ENCODE assay signal across 8 mouse cellular contexts in genomic region chr8:72240403-72240763, GRCm38 (mm10). TPM values are rescaled to one million over a fixed set of nuclear protein-coding genes. Genes with fewer than 3 reads are reported as not detected.
A peak's percentile ranks its signal among the peaks of the same experiment; 100 is the strongest.
DNase-seq lines count a peak whose midpoint lies in the region; ATAC-seq and TF ChIP-seq lines count a peak whose summit lies in the region.

No protein-coding gene starts in this region.

- H3K4me1 ChIP-seq in heart, embryonic 10.5 days: peaks cover 17% of the 10 kb centered on the region
- peaks cover 4 to 41% of the 10 kb centered on the region in 2 experiments for H3K4me1 ChIP-seq in CH12.LX (ENCODE audit: control insufficient read depth in 1 of 2, insufficient read depth in 2 of 2)
- H3K4me1 ChIP-seq in forebrain, embryonic 14.5 days (ENCODE audit: control insufficient read depth, insufficient read depth, low read length): no peaks in the 10 kb centered on the region
- peaks cover 34% of the 10 kb centered on the region for H3K4me1 ChIP-seq in liver, postnatal 0 days (ENCODE audit: insufficient read depth)

- in situ Hi-C loops in CH12.LX (cut with MboI; ENCODE audit: low pct_ligation_motif_present, low pct_unique_long_range_greater_than_20kb, low sequenced_read_pairs): no loop called here

- H3K4me3 ChIP-seq in heart, embryonic 10.5 days: peak overlapping the region; percentile 83
- peak overlapping the region; percentile 81 to 92 (median 81) for H3K4me3 ChIP-seq in CH12.LX (replicated peaks in 1 of 3; ENCODE audit: low read depth in 2 of 3, low read length in 2 of 3, poor library complexity in 1 of 3)
- peak overlapping the region; percentile 64 for H3K4me3 ChIP-seq in forebrain, embryonic 14.5 days (ENCODE audit: low read depth, low read length)
- peak overlapping the region; percentile 75 for H3K4me3 ChIP-seq in liver, postnatal 0 days (ENCODE audit: low read depth, low read length)

- H3K27ac ChIP-seq in heart, embryonic 10.5 days: peak overlapping the region; percentile 95
- peak overlapping the region; percentile 84 for H3K27ac ChIP-seq in CH12.LX (ENCODE audit: insufficient read depth, low read depth)
- peak overlapping the region; percentile 93 for H3K27ac ChIP-seq in forebrain, embryonic 14.5 days (ENCODE audit: low read depth, low read length)
- H3K27ac ChIP-seq in liver, postnatal 0 days (ENCODE audit: low read depth): peak overlapping the region; percentile 80

- no peaks in the 10 kb centered on the region for H3K9me3 ChIP-seq in heart, embryonic 10.5 days
- no peaks in the 10 kb centered on the region for H3K9me3 ChIP-seq in CH12.LX (replicated peaks; ENCODE audit: low read length)
- H3K9me3 ChIP-seq in forebrain, embryonic 14.5 days (replicated peaks; ENCODE audit: control insufficient read depth, low read length): no peaks in the 10 kb centered on the region
- no peaks in the 10 kb centered on the region for H3K9me3 ChIP-seq in liver, postnatal 0 days (ENCODE audit: low read length)

- no peak for TF ChIP-seq POLR2A in CH12.LX (IDR thresholded peaks at IDR 0.05; ENCODE audit: low read depth, low read length)

- 2% methylated on average over 24 of the region's 24 CpGs for WGBS in heart, embryonic 10.5 days
- under 1% methylated on average over 24 of the region's 24 CpGs for WGBS in forebrain, embryonic 14.5 days
- 1% methylated on average over 24 of the region's 24 CpGs for WGBS in liver, postnatal 0 days (ENCODE audit: insufficient replicate concordance)

- peak overlapping the region; percentile 39 for H3K9ac ChIP-seq in CH12.LX (ENCODE audit: insufficient read depth, low read depth)
- peak overlapping the region; percentile 72 for H3K9ac ChIP-seq in forebrain, embryonic 14.5 days (ENCODE audit: low read length)
- peak overlapping the region; percentile 74 for H3K9ac ChIP-seq in liver, postnatal 0 days (replicated peaks)

- H3K79me2 ChIP-seq in CH12.LX (replicated peaks; ENCODE audit: control insufficient read depth, extremely low read depth, insufficient read depth, poor library complexity, severe bottlenecking): peaks cover 9% of the 10 kb centered on the region; the same call in 1 of the 2 replicates

- no peak for TF ChIP-seq RAD21 in CH12.LX (IDR thresholded peaks at IDR 0.05; ENCODE audit: low read depth, low read length)

- peak overlapping the region; percentile 45 for H3K4me2 ChIP-seq in CH12.LX (ENCODE audit: insufficient read depth, low read depth, poor library complexity, severe bottlenecking)
- peak overlapping the region; percentile 73 for H3K4me2 ChIP-seq in forebrain, embryonic 14.5 days (ENCODE audit: low read length)
- H3K4me2 ChIP-seq in liver, postnatal 0 days (ENCODE audit: low read depth, low read length): peak overlapping the region; percentile 88

- no peak for TF ChIP-seq EP300 in CH12.LX (IDR thresholded peaks at IDR 0.05; ENCODE audit: low read length)
- TF ChIP-seq EP300 in liver, postnatal 0 days (IDR thresholded peaks at IDR 0.05; ENCODE audit: low read depth): no peak

- no peak for DNase-seq in heart, embryonic 10.5 days (ENCODE audit: low spot score)
- no peak for DNase-seq in heart, adult 11 months
- no peak for DNase-seq in CH12.LX (ENCODE audit: extremely low read depth)
- no peak for DNase-seq in forebrain, embryonic 14.5 days (ENCODE audit: low spot score)
- no peak for DNase-seq in liver, postnatal 0 days
- DNase-seq in retina, postnatal 1 day: no peak
- DNase-seq in right cerebral cortex, postnatal 14 days: no peak

- TF ChIP-seq CTCF in CH12.LX (conservative IDR thresholded peaks at IDR 0.05 in 1 of 2, IDR thresholded peaks at IDR 0.05 in 1 of 2; ENCODE audit: low read depth in 2 of 2, low read length in 2 of 2): no peak
- TF ChIP-seq CTCF in liver, postnatal 0 days (IDR thresholded peaks at IDR 0.05; ENCODE audit: low read depth): no peak

- ATAC-seq in forebrain, embryonic 14.5 days: no peak
- peak; percentile 3; the same call in 1 of the 2 replicates for ATAC-seq in liver, postnatal 0 days
- ATAC-seq in frontal cortex, adult (ENCODE audit: low TSS enrichment): no peak; the same call in 1 of the 2 replicates

- dilution Hi-C loops in CH12.LX (cut with MboI; ENCODE audit: extremely low pct_ligation_motif_present, extremely low pct_unique_long_range_greater_than_20kb, low sequenced_read_pairs): no loop called here

- H3K27me3 ChIP-seq in heart, embryonic 10.5 days (ENCODE audit: insufficient read depth, poor library complexity, severe bottlenecking): no peaks in the 10 kb centered on the region
- no peaks in the 10 kb centered on the region for H3K27me3 ChIP-seq in CH12.LX (replicated peaks)
- no peaks in the 10 kb centered on the region for H3K27me3 ChIP-seq in forebrain, embryonic 14.5 days (replicated peaks; ENCODE audit: control insufficient read depth, insufficient read depth, low read length)
- no peaks in the 10 kb centered on the region for H3K27me3 ChIP-seq in liver, postnatal 0 days (ENCODE audit: insufficient read depth, low read length)

- peaks cover 18% of the 10 kb centered on the region for H3K36me3 ChIP-seq in heart, embryonic 10.5 days
- H3K36me3 ChIP-seq in CH12.LX (replicated peaks in 1 of 2; ENCODE audit: control insufficient read depth in 1 of 2, insufficient read depth in 1 of 2, low read length in 1 of 2): peaks cover 5 to 32% of the 10 kb centered on the region in 2 experiments
- H3K36me3 ChIP-seq in forebrain, embryonic 14.5 days (ENCODE audit: control insufficient read depth, insufficient read depth, low read length): peaks cover 14% of the 10 kb centered on the region; the same call in 1 of the 2 replicates
- peaks cover 10% of the 10 kb centered on the region for H3K36me3 ChIP-seq in liver, postnatal 0 days (replicated peaks; ENCODE audit: insufficient read depth, low read length)

TF ChIP-seq in CH12.LX, 34 proteins besides CTCF, POLR2A, EP300 and RAD21:
- TF ChIP-seq POLR2AphosphoS2 (IDR thresholded peaks at IDR 0.05; ENCODE audit: low read depth, low read length) (no peak), ELF1 (IDR thresholded peaks at IDR 0.05; ENCODE audit: low read depth, low read length) (no peak), USF1 (IDR thresholded peaks at IDR 0.05; ENCODE audit: low read depth, low read length) (no peak), ZMIZ1 (IDR thresholded peaks at IDR 0.05; ENCODE audit: low read depth, low read length) (no peak), RCOR1 (conservative IDR thresholded peaks at IDR 0.05; ENCODE audit: low read depth, low read length) (no peak), TCF12 (IDR thresholded peaks at IDR 0.05; ENCODE audit: low read depth, low read length) (no peak), JUND (conservative IDR thresholded peaks at IDR 0.05; ENCODE audit: low read depth, low read length) (no peak), PAX5 (IDR thresholded peaks at IDR 0.05; ENCODE audit: low read length) (no peak)

RNA-seq across cellular contexts. Expression of gene Ap1m1, which starts 0.6 kb away (rescaled TPM):
- polyA plus RNA-seq in heart, embryonic 10.5 days (2016; fragmentation: Nextera tagmentation; extraction: Ambion mirVana): 129 and 131 TPM in 2 replicates
- total RNA-seq in CH12.LX (2012; rRNA removed) (30.3 and 31.4 TPM in 2 replicates), CH12.LX (2014; rRNA removed) (15.6 and 20.1 TPM in 2 replicates)
- 80.0 and 86.1 TPM in 2 replicates for polyA plus RNA-seq in CH12.LX (2012; ENCODE audit: insufficient read length, low read depth)
- polyA plus RNA-seq in forebrain, embryonic 14.5 days (2014; fragmentation: Nextera tagmentation; extraction: Ambion mirVana): 214 TPM in 2 replicates
- polyA plus RNA-seq in liver, postnatal 0 days (2015; fragmentation: Nextera tagmentation; extraction: Ambion mirVana): 40.7 and 41.7 TPM in 2 replicates

RNA-seq across cellular contexts. Expression of gene Fam32a, which starts 20.9 kb away (rescaled TPM):
- polyA plus RNA-seq in heart, embryonic 10.5 days (2016; fragmentation: Nextera tagmentation; extraction: Ambion mirVana): 43.4 and 55.4 TPM in 2 replicates
- total RNA-seq in CH12.LX (2012; rRNA removed): 33.1 and 38.1 TPM in 2 replicates
- 34.6 and 38.0 TPM in 2 replicates for total RNA-seq in CH12.LX (2014; rRNA removed)
- 43.0 and 43.8 TPM in 2 replicates for polyA plus RNA-seq in CH12.LX (2012; ENCODE audit: insufficient read length, low read depth)
- polyA plus RNA-seq in forebrain, embryonic 14.5 days (2014; fragmentation: Nextera tagmentation; extraction: Ambion mirVana): 87.4 and 92.9 TPM in 2 replicates
- polyA plus RNA-seq in liver, postnatal 0 days (2015; fragmentation: Nextera tagmentation; extraction: Ambion mirVana): 27.5 and 28.4 TPM in 2 replicates

RNA-seq across cellular contexts. Expression of gene Gm11034, which starts 26.9 kb away (rescaled TPM):
- polyA plus RNA-seq in heart, embryonic 10.5 days (2016; fragmentation: Nextera tagmentation; extraction: Ambion mirVana): not detected in 2 replicates
- total RNA-seq in CH12.LX (2012; rRNA removed): not detected in 2 replicates
- not detected in 2 replicates for total RNA-seq in CH12.LX (2014; rRNA removed)
- polyA plus RNA-seq in CH12.LX (2012; ENCODE audit: insufficient read length, low read depth): not detected in 2 replicates
- not detected in 2 replicates for polyA plus RNA-seq in forebrain, embryonic 14.5 days (2014; fragmentation: Nextera tagmentation; extraction: Ambion mirVana)
- not detected in 2 replicates for polyA plus RNA-seq in liver, postnatal 0 days (2015; fragmentation: Nextera tagmentation; extraction: Ambion mirVana)

RNA-seq across cellular contexts. Expression of gene Cib3, which starts 27.7 kb away (rescaled TPM):
- polyA plus RNA-seq in heart, embryonic 10.5 days (2016; fragmentation: Nextera tagmentation; extraction: Ambion mirVana): not detected in 2 replicates
- total RNA-seq in CH12.LX (2012; rRNA removed): not detected in 2 replicates
- total RNA-seq in CH12.LX (2014; rRNA removed): not detected in 2 replicates
- not detected in 2 replicates for polyA plus RNA-seq in CH12.LX (2012; ENCODE audit: insufficient read length, low read depth)
- not detected in 2 replicates for polyA plus RNA-seq in forebrain, embryonic 14.5 days (2014; fragmentation: Nextera tagmentation; extraction: Ambion mirVana)
- not detected in 2 replicates for polyA plus RNA-seq in liver, postnatal 0 days (2015; fragmentation: Nextera tagmentation; extraction: Ambion mirVana)

RNA-seq across cellular contexts. Expression of gene Hsh2d, which starts 50.9 kb away (rescaled TPM):
- polyA plus RNA-seq in heart, embryonic 10.5 days (2016; fragmentation: Nextera tagmentation; extraction: Ambion mirVana): 0.13 TPM in 1 of 2 replicates, not detected in the other
- total RNA-seq in CH12.LX (2012; rRNA removed) (17.9 TPM in 2 replicates), CH12.LX (2014; rRNA removed) (25.1 and 26.1 TPM in 2 replicates)
- polyA plus RNA-seq in CH12.LX (2012; ENCODE audit: insufficient read length, low read depth): 19.9 and 24.1 TPM in 2 replicates
- not detected in 2 replicates for polyA plus RNA-seq in forebrain, embryonic 14.5 days (2014; fragmentation: Nextera tagmentation; extraction: Ambion mirVana)
- 0.59 and 0.68 TPM in 2 replicates for polyA plus RNA-seq in liver, postnatal 0 days (2015; fragmentation: Nextera tagmentation; extraction: Ambion mirVana)
